Mouse (Mus musculus) central nervous system, embryonic 18 days (tissue): Measurements from ENCODE around the gene Olfr486. TPM values are rescaled to one million over a fixed set of nuclear protein-coding genes. Genes with fewer than 3 reads are reported as not detected.

Experiments
- polyA plus RNA-seq: library from polyadenylated mRNA; depleted of rRNA; stranded (reverse); fragments of >200 nt; gene quantifications from 2 replicates; pipeline ENCODE4 v1.2.3, GENCODE M21; 2012; rRNA removed

The Olfr486 gene
- not detected in 2 replicates for polyA plus RNA-seq

GRCm38 (mm10) chr7:108172642-108173041 is at the start of gene Olfr486:
Gene Olfr486 (minus strand): TSS chr7:108172742.

DNA sequence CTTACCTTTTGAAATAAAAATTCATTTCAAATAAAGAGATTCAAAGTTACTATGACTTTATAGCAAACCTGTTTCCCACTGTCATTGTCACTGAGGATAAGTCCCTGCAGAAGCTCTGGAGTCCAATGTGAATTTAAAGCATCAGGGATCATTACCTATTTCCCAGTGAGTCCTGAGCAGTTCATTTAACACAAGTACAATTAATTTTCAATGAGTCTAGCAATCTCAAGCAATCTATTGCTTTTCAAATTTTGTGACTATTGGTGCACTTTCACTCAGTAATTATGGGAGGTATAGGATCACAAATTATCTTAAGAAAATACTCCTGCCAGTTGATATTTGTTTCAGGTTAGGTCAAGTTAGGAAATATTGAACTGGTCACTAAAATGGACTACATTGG is 42.0 kb upstream of the Olfr486 start, which contains the start of gene Olfr487:
TSS of gene Olfr487 (minus strand) at position 101 of the 400 bp plus-strand sequence.

DNA sequence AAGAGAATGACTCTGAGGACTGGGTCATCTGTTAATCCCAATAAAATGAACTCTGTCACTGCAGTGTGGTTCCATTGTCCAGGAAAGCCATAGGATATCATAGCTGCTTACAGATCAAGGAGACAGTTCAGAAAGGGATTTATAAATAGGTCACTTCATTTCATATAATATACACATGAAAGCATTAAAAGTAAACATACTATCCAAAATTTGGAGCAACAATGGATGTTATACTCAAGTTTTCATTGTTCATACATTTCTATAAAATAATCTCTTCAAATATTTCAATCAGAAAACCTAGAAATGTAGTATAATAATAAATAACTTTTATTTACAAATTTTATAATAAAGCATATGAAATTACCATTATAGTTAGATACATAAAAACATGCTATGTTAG is 12.8 kb downstream of the Olfr486 start, which contains the start of gene Olfr485:
TSS of gene Olfr485 (minus strand) at position 101 of the 400 bp plus-strand sequence.

DNA sequence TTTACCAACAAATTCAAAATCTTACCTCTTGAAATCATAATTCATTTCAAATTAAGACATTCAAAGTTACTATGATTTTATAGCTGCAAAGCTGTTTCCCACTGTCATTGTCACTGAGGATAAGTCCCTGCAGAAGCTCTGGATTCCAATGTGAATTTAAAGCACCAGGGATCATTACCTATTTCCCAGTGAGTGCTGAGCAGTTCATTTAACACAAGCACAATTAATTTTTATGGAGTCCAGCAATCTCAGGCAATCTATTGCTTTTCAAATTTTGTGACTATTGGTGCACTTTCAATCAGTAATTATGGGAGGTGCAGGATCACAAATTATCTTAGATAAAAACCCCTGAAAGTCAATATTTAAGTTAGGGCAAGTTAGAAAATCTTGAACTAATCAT is 45.2 kb downstream of the Olfr486 start, which contains the start of gene Olfr484:
TSS of gene Olfr484 (minus strand) at position 101 of the 400 bp plus-strand sequence.

Other genes with a start within 250 kb of the Olfr486 start
- not detected in 2 replicates for gene Olfr473, start 242.3 kb downstream of the Olfr486 start, polyA plus RNA-seq
- gene Olfr474, start 218.1 kb downstream of the Olfr486 start, polyA plus RNA-seq, result not detected in 2 replicates
- gene Olfr476, start 207.9 kb downstream of the Olfr486 start, polyA plus RNA-seq, result not detected in 2 replicates
- not detected in 2 replicates for gene Olfr477, start 186.0 kb downstream of the Olfr486 start, polyA plus RNA-seq
- not detected in 2 replicates for gene Olfr478, start 138.8 kb downstream of the Olfr486 start, polyA plus RNA-seq
- gene Olfr479, start 122.0 kb downstream of the Olfr486 start, polyA plus RNA-seq, result not detected in 2 replicates
- gene Olfr480, start 105.4 kb downstream of the Olfr486 start, polyA plus RNA-seq, result not detected in 2 replicates
- gene Olfr481, start 92.9 kb downstream of the Olfr486 start, polyA plus RNA-seq, result not detected in 2 replicates
- gene Olfr482, start 75.2 kb downstream of the Olfr486 start, polyA plus RNA-seq, result not detected in 2 replicates
- gene Olfr483, start 71.9 kb downstream of the Olfr486 start, polyA plus RNA-seq, result not detected in 2 replicates
- gene Olfr484, start 45.3 kb downstream of the Olfr486 start, polyA plus RNA-seq, result not detected in 2 replicates
- gene Olfr485, start 12.9 kb downstream of the Olfr486 start, polyA plus RNA-seq, result not detected in 2 replicates
- gene Olfr487, start 41.9 kb upstream of the Olfr486 start, polyA plus RNA-seq, result not detected in 2 replicates
- gene Olfr488, start 85.6 kb upstream of the Olfr486 start, polyA plus RNA-seq, result not detected in 2 replicates
- not detected in 2 replicates for gene Olfr490, start 116.2 kb upstream of the Olfr486 start, polyA plus RNA-seq
- gene Olfr491, start 140.7 kb upstream of the Olfr486 start, polyA plus RNA-seq, result not detected in 2 replicates
- not detected in 2 replicates for gene Olfr492, start 150.9 kb upstream of the Olfr486 start, polyA plus RNA-seq
- gene Olfr493, start 174.2 kb upstream of the Olfr486 start, polyA plus RNA-seq, result not detected in 2 replicates
- gene Olfr494, start 192.6 kb upstream of the Olfr486 start, polyA plus RNA-seq, result not detected in 2 replicates
- gene Olfr495, start 220.4 kb upstream of the Olfr486 start, polyA plus RNA-seq, result not detected in 2 replicates
- gene Olfr497, start 247.7 kb upstream of the Olfr486 start, polyA plus RNA-seq, result not detected in 2 replicates